Mouse (Mus musculus) cortical plate, adult 2 months (tissue): ENCODE measurements at regions not wholly inside any gene's neighbourhood (a gene's known extent, or its start where the extent isn't known, plus 50 kb on each side); places are given as distances from the start of the nearest gene placed in this dataset.

Experiments
- CTCF ChIP-seq: fragments of 200-500 bp; IDR thresholded peaks from 2 replicates; pipeline ENCODE4 v1.5.1; 2011; ENCODE audit warnings: mild to moderate bottlenecking, control low read depth, low read length; ENCODE audit not compliant: insufficient read depth; ENCODE audit errors: extremely low read depth
- POLR2A ChIP-seq: fragments of 200-500 bp; IDR thresholded peaks from 2 replicates; pipeline ENCODE4 v1.6.1; 2011; ENCODE audit warnings: mild to moderate bottlenecking, low read length, control low read depth; ENCODE audit not compliant: insufficient read depth; ENCODE audit errors: extremely low read depth

- TF ChIP-seq CTCF (peak; percentile 52; the same call in 1 of the 2 replicates), POLR2A (no peak)
Measured at GRCm38 (mm10) chr12:64817056-64817810, 100.5 kb upstream of the Gm527 start.
